Mouse (Mus musculus) ES-Bruce4 (cell line): ENCODE measurements at regions not wholly inside any gene's neighbourhood (a gene's known extent, or its start where the extent isn't known, plus 50 kb on each side); places are given as distances from the start of the nearest gene placed in this dataset.

Experiments used
- CTCF ChIP-seq: IDR thresholded peaks from one replicate; pipeline ENCODE4 v1.8.1; 2011; ENCODE audit warnings: low read depth, low read length
- EP300 ChIP-seq: IDR thresholded peaks from 2 replicates; pipeline ENCODE4 v1.6.1; 2011; ENCODE audit warnings: low read depth, low read length; ENCODE audit not compliant: insufficient read depth
- POLR2A ChIP-seq: IDR thresholded peaks from one replicate; pipeline ENCODE4 v1.8.1; 2011; ENCODE audit warnings: low read length; ENCODE audit not compliant: insufficient read depth

DNA sequence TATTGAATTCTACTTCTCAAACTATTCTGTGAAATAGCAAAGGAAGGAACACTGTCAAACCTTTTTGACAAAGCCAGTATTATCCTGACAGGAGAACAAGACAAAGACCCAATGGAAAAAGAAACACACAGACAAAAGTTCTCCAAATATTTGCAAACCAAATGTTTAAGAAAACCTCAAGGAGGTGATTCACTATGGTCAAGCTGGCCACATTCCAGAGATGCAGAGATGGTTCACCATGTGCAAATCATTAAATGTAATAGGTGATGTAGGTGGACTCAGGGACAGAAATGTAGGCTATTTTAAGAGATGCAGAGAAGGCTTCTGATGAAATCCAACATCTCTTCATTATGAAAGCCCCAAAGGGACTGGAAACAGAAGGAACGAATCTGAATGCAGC is 183.5 kb downstream of the Cxcl12 start:
- TF ChIP-seq CTCF (no peak), EP300 (no peak), POLR2A (no peak)
